Mouse (Mus musculus) stomach, postnatal 0 days (tissue): ENCODE data around the gene Rnf220.

Experiments used
- CTCF ChIP-seq: IDR thresholded peaks from 2 replicates; pipeline ENCODE4 v1.5.1; 2016; ENCODE audit warnings: antibody characterized with exemption, low read depth, mild to moderate bottlenecking, moderate library complexity
- EP300 ChIP-seq: optimal IDR thresholded peaks from 2 replicates; pipeline ENCODE3; 2016; ENCODE audit warnings: antibody characterized with exemption

DNA sequence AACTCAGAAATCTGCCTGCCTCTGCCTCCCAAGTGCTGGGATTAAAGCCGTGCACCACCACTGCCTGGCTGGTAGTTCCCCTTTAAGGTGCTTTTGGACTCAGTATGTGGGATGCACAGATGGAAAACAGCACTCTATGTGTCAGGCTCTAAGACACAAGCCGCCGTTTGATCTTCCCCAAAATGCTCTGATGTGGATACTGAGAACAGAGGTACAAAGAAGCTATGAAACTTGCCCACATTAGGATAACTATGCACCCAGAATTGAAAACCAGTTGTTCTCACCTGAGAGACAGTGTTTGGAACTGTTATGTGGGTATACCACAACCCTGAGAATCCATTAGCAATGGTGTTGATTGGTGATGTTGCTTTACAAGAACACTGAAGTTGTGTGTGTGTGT lies 48.9 kb downstream of the Rnf220 start:
- TF ChIP-seq CTCF = no peak
- TF ChIP-seq EP300 = no peak
